Mouse (Mus musculus) T-helper 1 cell (primary cell): ENCODE data around the gene Mlx.
"Not testable (repeated sequence)": the region's sequence is repeated elsewhere in the genome, so short reads cannot be mapped to it uniquely, and the experiment has no call there.

Source experiments
- in situ Hi-C: fragments of 300-600 bp; cut with MboI, MseI; formaldehyde crosslinking; loops from one replicate; pipeline ENCODE4 v1.15.1; 2025; ENCODE audit warnings: high pct_unique_total_duplicates

Gene Mlx

DNA sequence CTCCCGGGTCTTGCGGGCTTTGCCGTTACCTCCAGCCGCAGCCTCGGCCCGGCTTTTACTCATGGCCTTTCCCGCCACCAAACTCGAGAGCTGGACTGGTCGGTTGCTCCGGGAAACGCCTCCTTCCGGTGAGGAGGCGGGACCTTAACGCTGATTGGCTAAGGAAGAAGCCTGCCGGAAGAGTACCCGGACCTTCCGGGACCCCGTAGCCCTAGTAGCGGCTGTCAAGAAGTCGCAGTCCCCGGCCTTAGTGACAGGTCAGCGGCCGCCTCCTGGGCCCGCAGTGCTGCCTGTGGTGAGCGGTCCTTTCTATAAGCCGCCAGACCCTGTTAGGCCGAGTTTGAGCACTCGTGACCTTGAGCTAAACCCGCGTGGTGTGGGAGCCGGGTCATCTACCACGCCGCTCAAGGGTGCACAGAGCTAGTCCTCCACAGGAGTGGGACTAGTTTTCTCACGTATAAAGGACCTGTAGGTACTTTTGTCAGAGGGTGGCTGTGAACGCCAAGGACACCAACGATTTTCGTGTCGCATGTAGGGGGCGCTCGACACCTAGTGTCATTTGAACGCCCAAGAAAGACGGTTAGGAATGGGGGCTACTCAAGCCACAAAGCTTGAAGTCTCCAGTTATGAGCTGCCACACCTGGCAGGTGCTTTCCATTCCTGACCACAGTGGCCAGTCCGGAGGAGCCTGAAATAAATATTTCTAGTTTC is 8.4 kb downstream of the Mlx start, which contains the start of gene Psmc3ip:
Psmc3ip (minus strand) TSS at position 123 of the 711 bp plus-strand sequence.
- in situ Hi-C loops, result no loop called here

DNA sequence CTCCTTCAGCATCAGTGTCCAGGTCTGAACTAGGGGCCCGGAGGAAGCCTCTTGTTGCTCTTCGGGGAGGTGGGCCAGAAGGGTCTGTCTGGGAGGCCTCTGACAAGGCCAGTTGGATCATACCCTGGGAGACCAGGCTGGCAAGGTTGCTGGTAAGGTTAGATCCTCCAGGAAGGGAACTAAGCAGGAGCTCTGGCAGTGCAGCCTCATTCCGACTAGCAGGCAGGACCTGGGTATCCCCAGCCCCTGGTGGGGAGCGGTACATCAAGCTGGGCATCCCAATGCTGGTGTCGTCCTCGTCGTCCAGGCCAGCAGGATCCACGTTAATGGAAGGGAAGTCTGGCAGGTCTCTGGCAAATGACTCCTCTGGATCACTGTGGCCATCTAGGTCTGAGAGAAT is 11.2 kb downstream of the Mlx start:
- in situ Hi-C loops, result no loop called here

DNA sequence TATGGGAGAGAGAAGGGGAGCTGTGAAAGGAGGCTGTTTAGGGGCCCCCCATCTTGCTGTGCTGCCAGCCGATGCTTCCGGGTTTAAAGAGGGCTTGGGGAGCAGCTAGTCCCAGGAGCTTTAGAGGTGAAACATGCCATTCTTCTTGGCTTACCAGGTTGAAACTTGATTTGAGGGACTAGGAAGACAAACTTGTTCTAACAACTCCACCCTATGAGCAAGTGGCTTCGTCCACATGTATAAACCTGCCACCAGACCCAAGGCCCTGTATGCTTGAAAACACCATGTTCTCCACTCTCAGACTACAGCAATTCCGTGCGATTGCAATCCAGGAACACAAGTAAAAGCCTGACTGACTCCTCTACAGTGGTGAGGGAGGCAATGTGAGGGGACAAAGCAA is 15.9 kb downstream of the Mlx start:
- in situ Hi-C loops, result no loop called here

- in situ Hi-C loops, result no loop called here
These were observed 22.3 kb downstream of the Mlx start for GRCm38 (mm10) chr11:101109351-101109750.

DNA sequence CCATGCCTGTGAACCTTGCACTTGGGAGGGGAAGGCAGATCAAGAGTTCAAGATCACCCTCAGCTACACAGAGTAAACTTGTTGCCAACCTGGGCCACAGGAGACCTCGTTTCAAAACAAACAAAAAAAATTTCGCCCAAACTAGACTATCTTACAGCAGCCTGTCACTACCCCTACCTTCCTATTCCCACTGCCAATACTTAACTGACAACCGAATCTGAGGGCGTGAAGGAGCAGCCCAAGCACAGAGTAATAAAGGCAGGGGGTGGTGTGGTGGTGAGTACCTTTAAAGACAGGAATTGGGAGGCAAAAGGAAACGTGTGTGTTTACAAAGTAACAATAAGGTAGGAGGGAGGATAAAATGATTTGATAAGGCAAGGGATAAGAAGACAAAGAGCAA is 23.6 kb downstream of the Mlx start:
- in situ Hi-C loops, result no loop called here

DNA sequence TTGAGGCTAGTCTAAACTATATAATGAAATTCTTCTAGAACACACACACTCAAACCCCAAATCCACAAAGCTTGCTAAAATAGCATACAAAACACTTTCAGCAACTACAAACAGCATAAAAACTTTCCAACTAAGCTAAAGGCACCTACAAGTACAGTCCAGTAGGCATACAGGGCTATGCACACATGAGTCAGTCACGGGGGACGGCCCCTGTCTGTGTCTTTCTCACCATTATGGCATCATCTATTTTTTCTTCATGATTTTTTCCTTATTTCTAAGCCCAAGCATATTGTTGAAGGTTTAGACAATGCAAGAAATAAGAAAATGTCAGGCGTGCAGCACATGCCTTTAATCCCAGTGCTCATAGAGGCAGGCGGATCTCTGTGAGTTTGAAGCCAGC is 24.1 kb downstream of the Mlx start:
- in situ Hi-C loops, result no loop called here

DNA sequence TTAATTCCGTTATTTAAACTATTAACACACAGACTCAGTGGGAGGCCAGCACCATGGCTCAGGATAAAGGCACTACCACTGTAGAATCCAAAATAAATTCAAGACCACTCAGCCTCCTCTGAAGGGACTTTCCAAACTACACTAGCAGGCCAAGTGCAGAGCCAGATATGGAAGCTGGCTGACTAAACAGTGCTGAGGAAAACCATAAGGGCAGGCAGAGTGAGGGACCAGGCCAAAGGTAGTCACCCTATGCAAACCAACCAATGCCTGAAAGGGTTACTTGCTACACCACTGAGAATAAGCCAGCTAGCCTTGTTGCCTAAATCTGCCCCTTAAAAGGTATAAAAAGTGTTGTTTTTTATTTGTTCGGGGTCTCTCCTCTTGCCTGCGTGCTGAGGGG is 25.1 kb downstream of the Mlx start:
- in situ Hi-C loops, result no loop called here

DNA sequence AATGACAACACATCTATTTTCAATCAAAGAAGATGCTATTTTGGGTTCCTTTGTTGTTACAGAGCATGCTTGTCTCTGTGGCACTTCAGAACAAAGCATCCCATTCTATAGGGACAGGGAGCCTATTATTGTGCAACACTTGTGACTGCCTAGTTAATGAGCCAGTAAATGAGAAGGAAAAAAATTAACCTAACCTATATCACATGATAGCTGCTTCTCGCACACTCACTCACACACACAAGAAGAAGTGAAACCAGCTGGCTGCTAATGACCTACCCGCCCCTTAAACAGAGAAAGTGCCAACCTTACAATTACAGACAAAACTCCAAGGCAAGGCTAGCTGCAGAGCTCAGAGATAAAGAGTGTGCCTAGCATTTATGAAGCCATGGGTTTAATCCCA is 28.5 kb downstream of the Mlx start:
- in situ Hi-C loops, result no loop called here

DNA sequence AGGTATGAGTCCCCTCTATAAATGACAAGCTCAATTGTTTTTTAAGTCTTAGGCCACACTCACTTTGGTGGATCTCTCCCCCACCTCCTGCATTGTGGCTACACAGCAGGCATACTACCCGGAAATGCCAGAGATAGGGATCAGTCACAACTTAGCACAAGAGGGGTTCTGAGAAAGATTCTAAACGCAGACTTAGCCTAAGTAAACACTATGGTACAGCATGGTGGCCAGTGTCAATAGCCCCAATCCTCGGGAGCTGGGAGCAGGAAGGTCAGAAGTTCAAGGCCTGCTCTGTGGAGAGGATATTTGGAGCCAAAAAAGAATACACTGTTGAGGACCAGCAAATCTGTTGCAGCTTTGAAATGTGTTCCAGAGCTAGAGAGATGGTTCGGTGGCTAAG is 31.0 kb downstream of the Mlx start:
- in situ Hi-C loops, result no loop called here

GRCm38 (mm10) chr11:101119131-101119760 is 32.2 kb downstream of the Mlx start:
- in situ Hi-C loops, result no loop called here

- in situ Hi-C loops, result no loop called here
These were observed 32.9 kb downstream of the Mlx start, which contains the start of the genes Retreg3 and Tubg1 for GRCm38 (mm10) chr11:101119761-101120544. Retreg3 (minus strand) TSS chr11:101119893. Tubg1 (plus strand) TSS chr11:101119938.

- in situ Hi-C loops, result no loop called here
These were observed 33.6 kb downstream of the Mlx start for GRCm38 (mm10) chr11:101120545-101121188.

DNA sequence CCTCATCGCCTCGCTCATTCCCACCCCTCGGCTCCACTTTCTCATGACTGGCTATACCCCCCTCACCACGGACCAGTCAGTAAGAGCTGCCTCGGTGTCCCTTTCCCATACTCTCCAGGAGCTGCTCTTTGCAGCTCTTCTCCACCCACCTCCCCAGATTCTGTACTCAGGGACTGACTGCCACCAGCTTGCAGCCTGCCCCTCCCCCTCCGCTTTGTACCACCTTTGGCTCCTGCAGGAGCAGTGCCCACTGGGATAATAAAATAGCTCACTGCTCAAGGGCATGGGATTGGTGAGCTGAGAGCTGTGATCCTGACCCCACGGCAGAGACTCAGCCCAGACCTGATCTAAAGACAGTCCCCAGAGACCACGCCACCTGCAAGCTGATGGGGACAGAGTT is 37.4 kb downstream of the Mlx start:
- in situ Hi-C loops, result not testable (repeated sequence)

DNA sequence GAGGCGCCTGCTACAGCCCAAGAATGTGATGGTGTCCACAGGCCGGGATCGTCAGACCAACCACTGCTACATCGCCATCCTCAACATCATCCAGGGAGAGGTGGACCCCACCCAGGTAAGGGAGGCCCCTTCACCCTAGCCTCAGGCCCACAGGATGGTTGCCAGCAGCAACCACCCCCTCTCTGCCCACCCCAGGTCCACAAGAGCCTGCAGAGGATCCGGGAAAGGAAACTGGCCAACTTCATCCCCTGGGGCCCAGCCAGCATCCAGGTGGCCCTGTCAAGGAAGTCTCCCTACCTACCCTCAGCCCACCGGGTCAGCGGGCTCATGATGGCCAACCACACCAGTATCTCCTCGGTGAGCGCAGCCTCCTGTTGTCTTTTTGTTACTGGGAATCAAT is 37.9 kb downstream of the Mlx start:
- in situ Hi-C loops, result not testable (repeated sequence)

DNA sequence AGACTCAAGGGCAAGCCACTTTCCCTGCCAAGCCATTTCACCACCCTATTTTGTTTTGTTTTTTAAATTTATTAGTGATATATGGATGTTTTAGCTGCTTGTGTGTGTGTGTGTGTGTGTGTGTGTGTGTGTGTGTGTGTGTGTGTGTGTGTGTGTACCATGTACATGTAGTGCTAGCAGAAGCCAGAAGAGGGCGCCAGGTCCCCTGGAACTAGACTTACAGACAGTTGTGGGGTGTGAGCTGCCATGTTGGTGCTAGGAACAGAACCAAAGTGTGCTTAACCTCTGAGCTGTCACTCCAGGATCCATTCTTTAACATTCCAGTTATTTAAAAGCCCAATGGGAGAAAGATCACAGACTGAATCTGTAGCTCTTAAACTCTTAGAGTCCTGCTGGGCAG is 40.0 kb downstream of the Mlx start:
- in situ Hi-C loops, result no loop called here

DNA sequence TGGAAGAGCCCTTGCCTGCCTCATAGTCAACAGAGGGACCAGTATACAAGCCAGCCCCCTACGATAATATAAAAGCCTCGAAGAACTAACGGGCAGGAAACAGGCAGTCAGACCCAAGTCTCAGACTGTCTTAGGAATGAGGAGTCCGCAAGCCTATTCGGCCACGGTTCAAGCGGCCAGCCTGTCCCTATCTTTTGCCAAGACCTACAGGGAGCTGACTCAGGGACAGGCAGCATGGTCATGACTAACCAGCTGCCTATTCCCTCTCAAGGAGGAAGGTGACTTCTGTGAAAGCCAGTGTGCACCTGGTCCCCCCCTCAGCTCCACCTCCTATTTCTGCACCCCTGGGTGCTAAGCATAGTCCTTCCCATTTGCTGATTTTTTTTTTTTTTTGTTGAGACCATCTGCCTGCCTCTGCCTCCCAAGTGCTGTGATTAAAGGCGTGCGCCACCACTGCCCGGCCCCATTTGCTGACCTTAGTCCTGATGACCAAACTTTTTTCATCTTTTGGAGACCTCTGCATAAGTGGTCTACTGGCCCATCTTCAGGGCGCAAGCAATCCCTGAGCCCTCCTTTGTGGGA is 42.0 kb downstream of the Mlx start:
- in situ Hi-C loops, result no loop called here

- in situ Hi-C loops, result no loop called here
These were observed 43.1 kb downstream of the Mlx start for GRCm38 (mm10) chr11:101130056-101130756.

- in situ Hi-C loops, result no loop called here
These were observed 44.1 kb downstream of the Mlx start for GRCm38 (mm10) chr11:101131187-101131586.

DNA sequence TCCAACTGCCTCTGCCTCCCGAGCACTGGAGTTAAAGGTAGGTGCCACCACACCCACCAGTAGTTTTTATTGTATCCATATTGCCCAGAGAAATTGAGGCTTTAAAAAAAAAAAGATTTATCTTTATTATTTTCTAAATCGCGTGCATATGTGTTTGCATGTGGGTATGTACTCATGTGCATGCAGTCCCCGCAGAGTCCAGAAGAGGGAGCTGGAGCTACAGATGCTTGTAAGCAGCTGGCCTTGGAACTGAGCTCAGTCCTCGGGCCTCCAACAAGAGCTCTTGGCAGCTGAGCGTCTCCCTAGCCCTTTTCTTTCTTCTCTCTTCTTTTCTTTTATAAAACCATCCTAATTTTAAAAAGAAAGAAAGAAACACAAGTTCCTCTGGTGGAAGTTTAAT is 44.6 kb downstream of the Mlx start:
- in situ Hi-C loops, result no loop called here

DNA sequence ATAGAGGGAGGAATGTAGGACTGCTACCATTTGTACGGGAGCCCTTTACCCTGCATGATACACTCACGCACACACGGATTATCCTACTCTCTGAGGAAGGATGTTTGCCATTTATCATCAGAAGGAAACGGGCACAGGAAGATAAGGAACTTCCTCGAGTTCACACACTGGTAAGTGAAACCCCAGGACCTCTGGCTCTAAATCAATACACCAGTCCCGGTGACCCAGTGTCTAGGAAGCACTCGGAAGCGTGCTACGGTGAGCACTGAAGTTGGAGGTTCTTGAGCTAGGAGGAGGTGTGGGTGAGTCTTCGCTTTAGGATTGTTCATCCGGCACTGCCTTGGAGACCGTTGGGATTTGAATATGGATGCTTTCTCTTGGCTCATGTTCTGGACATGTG is 46.0 kb downstream of the Mlx start:
- in situ Hi-C loops, result no loop called here

DNA sequence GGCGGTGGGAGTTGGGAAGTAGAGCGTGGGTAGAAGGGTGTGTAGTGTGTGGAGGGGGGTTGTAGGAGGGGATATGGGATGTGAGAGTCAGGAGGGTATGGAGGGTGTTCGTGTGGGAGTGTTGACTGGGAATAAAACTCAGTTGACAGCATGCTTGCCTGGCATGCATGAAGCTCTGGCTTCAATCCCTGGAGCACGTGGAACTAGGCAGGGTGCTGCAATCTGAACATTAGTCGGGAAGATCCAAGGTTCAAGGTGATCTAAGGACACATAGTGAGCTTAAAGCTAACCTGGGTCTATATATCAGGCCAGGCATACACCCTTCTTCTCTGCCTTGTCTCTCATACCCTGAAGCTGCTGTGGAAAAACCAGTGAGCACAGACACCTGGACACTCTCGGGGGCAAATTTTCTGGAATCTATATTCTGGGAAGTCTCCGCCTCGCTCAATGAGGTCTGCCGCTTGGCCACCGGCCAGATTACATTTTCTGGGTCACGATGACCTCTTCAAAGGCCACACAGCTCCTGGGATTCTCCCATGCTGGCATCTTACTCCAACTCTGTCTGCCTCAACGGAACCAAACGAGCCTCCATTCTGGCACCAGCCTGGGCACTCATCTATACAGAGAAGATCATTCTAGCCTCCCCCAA is 47.3 kb downstream of the Mlx start:
- in situ Hi-C loops, result no loop called here
